Mouse (Mus musculus) bone marrow macrophage, adult 2 months (primary cell): ENCODE results near the gene Fbxo4.

Source experiments
- CTCF ChIP-seq: IDR thresholded peaks from 2 replicates; pipeline ENCODE4 v1.5.1; 2012; ENCODE audit warnings: low read depth, mild to moderate bottlenecking, low read length, moderate library complexity
- POLR2A ChIP-seq: IDR thresholded peaks from 2 replicates; pipeline ENCODE4 v1.6.1; 2012; ENCODE audit warnings: mild to moderate bottlenecking, low read depth, low read length, borderline replicate concordance

DNA sequence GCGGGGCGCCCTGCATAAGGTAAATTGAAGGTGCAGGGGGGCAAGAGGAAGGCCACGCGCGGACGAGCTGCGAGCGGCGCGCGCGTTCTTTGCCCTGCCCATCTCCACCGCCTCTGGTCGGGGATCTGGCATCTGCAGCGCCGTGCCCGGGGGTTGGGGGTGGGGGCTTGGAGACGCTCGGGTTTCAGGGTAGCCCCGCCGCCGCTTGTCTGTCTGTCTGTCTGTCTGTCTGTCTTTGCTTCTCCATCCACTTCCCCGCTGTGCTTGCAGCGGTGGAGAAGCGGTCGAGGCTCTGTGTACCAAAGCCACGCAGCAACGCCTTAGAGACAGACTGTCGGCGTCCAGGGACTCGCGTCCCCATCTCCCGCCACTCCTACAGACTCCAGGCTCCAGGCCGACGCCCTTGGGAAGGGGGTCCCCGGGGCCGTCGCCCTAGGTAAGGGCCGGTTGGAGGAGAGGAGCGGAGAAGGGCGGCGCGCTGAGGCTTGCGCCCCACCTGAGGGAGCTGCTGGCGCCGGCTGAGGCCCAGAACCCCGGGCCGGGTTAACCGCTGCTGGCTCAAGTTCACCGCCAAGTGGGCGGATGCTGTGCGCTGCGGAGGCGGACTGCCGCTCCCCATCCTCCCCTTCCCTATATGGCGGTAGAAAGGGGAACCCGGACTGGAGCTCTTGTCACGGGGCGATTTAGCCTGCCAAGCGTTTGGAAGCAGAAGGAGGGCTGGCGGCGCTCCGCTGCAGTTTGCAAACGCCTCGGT lies 47.6 kb upstream of the Fbxo4 start:
- no peak for TF ChIP-seq POLR2A
- no peak for TF ChIP-seq CTCF
